Mouse (Mus musculus) embryonic fibroblast, embryonic 13.5 days (primary cell): Measurements from ENCODE around the gene Hnrnpul1. TPM values are rescaled to one million over a fixed set of nuclear protein-coding genes. Genes with fewer than 3 reads are reported as not detected.
A peak's percentile ranks its signal among the peaks of the same experiment; 100 is the strongest.
"Not testable (repeated sequence)": the region's sequence is repeated elsewhere in the genome, so short reads cannot be mapped to it uniquely, and the experiment has no call there.

Source experiments
- H3K27ac ChIP-seq: 2 replicates; pipeline ENCODE4 v1.5.1; 2012; ENCODE audit warnings: low read length, control low read depth, inconsistent platforms; ENCODE audit not compliant: insufficient read depth
- H3K4me1 ChIP-seq: 2 replicates; pipeline ENCODE4 v1.6.1; 2011; ENCODE audit warnings: low read length; ENCODE audit not compliant: control insufficient read depth, insufficient read depth
- H3K4me3 ChIP-seq: 2 replicates; pipeline ENCODE4 v1.5.1; 2011; ENCODE audit warnings: mild to moderate bottlenecking, control low read depth, low read length; ENCODE audit not compliant: insufficient read depth
- CTCF ChIP-seq: IDR thresholded peaks from 2 replicates; pipeline ENCODE4 v1.5.1; 2011; ENCODE audit warnings: mild to moderate bottlenecking, control low read depth, low read length, moderate library complexity, borderline replicate concordance; ENCODE audit not compliant: insufficient read depth
- POLR2A ChIP-seq: IDR thresholded peaks from 2 replicates; pipeline ENCODE4 v1.6.1; 2011; ENCODE audit warnings: low read depth, mild to moderate bottlenecking, control low read depth, low read length, moderate library complexity
- polyA plus RNA-seq: library from polyadenylated mRNA; stranded (reverse); fragments of >200 nt; gene quantifications from 2 replicates; pipeline ENCODE4 v1.2.4, GENCODE M21; 2011; ENCODE audit warnings: low read depth; ENCODE audit not compliant: missing spikeins, insufficient read length

Hnrnpul1 gene
- polyA plus RNA-seq, 1 experiment, result 155 TPM

- TF ChIP-seq POLR2A, result no peak
- TF ChIP-seq CTCF, result no peak
- Histone ChIP-seq H3K4me1 (no peaks in the 10 kb centered on the region), H3K4me3 (no peak overlapping the region), H3K27ac (no peak overlapping the region)
Measured at GRCm38 (mm10) chr7:25727800-25728199, 26.8 kb downstream of the Hnrnpul1 start.

- no peak for TF ChIP-seq POLR2A
- TF ChIP-seq CTCF, result no peak
- Histone ChIP-seq H3K27ac (no peak overlapping the region), H3K4me3 (no peak overlapping the region), H3K4me1 (no peaks in the 10 kb centered on the region)
Measured at GRCm38 (mm10) chr7:25725886-25726285, 28.7 kb downstream of the Hnrnpul1 start.

DNA sequence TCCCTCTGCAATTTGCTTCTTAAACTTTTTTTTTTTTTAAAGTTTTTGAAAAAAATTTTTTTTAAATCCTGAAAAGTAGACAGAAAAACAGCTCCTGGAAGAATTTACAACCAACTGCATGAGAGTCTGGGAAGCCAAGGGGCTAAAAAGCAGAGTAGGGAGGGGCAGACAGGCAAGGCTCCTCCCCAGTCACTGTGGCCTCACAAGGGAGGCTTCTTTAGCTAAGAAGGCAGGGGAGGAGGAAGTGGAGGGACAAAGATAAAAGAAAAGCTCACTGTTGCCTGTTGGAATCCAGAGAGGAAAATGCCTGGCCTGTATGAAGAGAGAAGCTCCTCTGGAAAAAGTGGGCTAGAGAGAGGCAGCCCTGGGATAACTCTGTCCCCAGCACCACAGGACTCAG is 32.8 kb downstream of the Hnrnpul1 start:
- H3K4me3 ChIP-seq, H3K27ac ChIP-seq, H3K4me1 ChIP-seq: not testable (repeated sequence)

DNA sequence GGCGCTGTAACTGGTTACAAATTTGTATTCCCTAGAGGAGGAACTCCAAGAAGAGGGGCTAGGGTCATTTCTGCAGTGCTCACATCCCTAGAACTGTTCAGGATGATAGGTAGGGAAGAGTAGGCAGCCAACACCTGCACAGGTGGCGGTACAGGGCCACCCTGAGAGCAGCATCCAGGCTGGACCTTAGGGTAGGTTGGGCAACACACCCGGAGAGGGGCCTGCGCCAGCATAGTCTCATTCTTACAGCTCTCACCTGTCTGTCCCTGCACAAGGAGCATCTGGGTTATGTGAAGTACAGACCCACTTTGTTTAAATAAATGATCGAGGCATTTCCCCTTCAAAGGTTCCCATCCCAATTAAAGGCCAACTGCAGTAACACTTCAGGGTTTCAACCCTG is 33.8 kb downstream of the Hnrnpul1 start:
- H3K27ac ChIP-seq, result no peak overlapping the region
- TF ChIP-seq CTCF, result no peak
- TF ChIP-seq POLR2A, result no peak
- H3K4me1 ChIP-seq, result no peaks in the 10 kb centered on the region; the same call in 1 of the 2 replicates
- no peak overlapping the region for H3K4me3 ChIP-seq

DNA sequence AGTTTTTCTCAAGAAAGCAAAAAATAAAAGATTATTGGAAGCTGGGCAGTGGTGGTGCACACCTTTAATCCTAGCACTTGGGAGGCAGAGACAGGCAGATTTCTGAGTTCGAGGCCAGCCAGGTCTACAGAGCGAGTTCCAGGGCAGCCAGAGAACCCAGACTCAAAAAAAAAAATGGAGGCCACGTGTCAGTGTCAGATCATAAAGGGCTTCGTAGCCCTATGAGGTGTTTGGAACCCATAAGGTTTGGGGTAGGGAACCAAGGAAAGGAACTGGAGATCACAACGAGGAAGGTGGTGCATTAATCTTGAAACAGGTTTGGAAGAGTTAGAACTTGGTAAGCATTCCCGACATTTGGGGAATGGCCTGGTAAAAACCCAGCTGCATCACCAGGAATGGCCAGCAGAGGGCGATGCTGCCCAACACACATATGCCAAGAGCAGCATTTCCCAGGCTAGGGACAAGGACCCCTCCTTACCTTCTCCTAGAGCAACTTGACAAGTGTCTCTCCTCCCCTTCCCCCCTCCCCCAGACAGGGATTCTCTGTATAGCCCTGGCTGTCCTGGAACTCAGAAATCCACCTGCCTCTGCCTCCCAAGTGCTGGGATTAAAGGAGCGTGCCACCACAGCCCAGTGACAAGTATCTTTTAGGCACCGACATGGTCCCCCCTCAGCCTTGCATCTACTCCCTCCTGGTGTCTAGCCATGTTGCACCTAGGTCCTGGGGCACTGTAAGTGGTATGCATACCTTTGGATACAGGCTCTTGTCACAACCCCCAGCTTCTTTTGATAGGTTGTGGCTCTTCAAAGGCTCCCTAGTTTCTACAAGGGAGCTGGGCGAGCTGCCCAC is 34.6 kb downstream of the Hnrnpul1 start:
- TF ChIP-seq POLR2A, result no peak
- peak; percentile 95; the same call in 1 of the 2 replicates for TF ChIP-seq CTCF
- no peaks in the 10 kb centered on the region; the same call in 1 of the 2 replicates for H3K4me1 ChIP-seq
- H3K27ac ChIP-seq, result no peak overlapping the region
- no peak overlapping the region for H3K4me3 ChIP-seq

- Histone ChIP-seq H3K4me3 (peak within 1 kb of the TSS; percentile 74), H3K27ac (peak within 1 kb of the TSS; percentile 75), H3K4me1 (no peaks in the 10 kb centered on the region; the same call in 1 of the 2 replicates)
- TF ChIP-seq POLR2A, result peak; percentile 74; the same call in 1 of the 2 replicates
- no peak for TF ChIP-seq CTCF
Measured at GRCm38 (mm10) chr7:25718788-25719417, 35.7 kb downstream of the Hnrnpul1 start, which contains the start of gene Ccdc97. Ccdc97 (minus strand) TSS chr7:25719088.

DNA sequence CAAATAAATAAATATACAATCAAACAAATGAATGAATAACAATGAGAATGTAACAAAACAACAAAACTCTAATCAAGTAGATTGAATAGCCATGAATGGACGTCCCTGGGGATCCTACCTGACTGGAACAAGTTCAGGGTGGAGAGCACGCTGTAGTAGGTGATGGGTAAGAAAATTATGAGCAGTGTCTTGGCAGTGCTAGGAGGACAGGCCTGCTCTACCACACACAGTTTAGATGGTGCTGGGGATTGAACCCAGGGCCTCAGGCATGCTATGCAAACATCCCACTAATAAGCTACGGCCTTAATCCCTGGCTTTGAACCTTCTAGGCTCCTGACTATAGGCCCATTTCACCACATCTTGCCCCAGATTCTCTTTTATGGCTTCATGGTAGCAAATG is 37.1 kb downstream of the Hnrnpul1 start:
- H3K4me1 ChIP-seq, result no peaks in the 10 kb centered on the region; the same call in 1 of the 2 replicates
- H3K27ac ChIP-seq, result no peak overlapping the region
- TF ChIP-seq CTCF (no peak), POLR2A (no peak)
- no peak overlapping the region for H3K4me3 ChIP-seq

- H3K4me3 ChIP-seq, result no peak overlapping the region
- peaks cover 6% of the 10 kb centered on the region for H3K4me1 ChIP-seq
- no peak overlapping the region for H3K27ac ChIP-seq
- no peak for TF ChIP-seq POLR2A
- TF ChIP-seq CTCF, result no peak
Measured at GRCm38 (mm10) chr7:25715731-25716271, 38.8 kb downstream of the Hnrnpul1 start.

- TF ChIP-seq POLR2A, result no peak
- H3K4me3 ChIP-seq, result no peak overlapping the region
- H3K27ac ChIP-seq, result no peak overlapping the region
- peaks cover 11% of the 10 kb centered on the region for H3K4me1 ChIP-seq
Measured at GRCm38 (mm10) chr7:25714581-25714980, 40.0 kb downstream of the Hnrnpul1 start.

- TF ChIP-seq CTCF, result no peak
- TF ChIP-seq POLR2A, result no peak
- Histone ChIP-seq H3K4me3 (no peak overlapping the region), H3K4me1 (peaks cover 11% of the 10 kb centered on the region), H3K27ac (no peak overlapping the region)
Measured at GRCm38 (mm10) chr7:25712801-25713200, 41.8 kb downstream of the Hnrnpul1 start.
